Mouse (Mus musculus) embryonic fibroblast, embryonic 13.5 days (primary cell): ENCODE data around the gene Cracr2b.

ENCODE experiments used
- CTCF ChIP-seq: IDR thresholded peaks from 2 replicates; pipeline ENCODE4 v1.5.1; 2011; ENCODE audit warnings: mild to moderate bottlenecking, control low read depth, low read length, moderate library complexity, borderline replicate concordance; ENCODE audit not compliant: insufficient read depth
- POLR2A ChIP-seq: IDR thresholded peaks from 2 replicates; pipeline ENCODE4 v1.6.1; 2011; ENCODE audit warnings: low read depth, mild to moderate bottlenecking, control low read depth, low read length, moderate library complexity

- TF ChIP-seq CTCF (no peak), POLR2A (no peak)
Observed at GRCm38 (mm10) chr7:141438201-141438968, 22.5 kb upstream of the Cracr2b start.
